7 mouse cellular contexts compared by ENCODE assay signal in genomic region chr17:23745301-23746251, GRCm38 (mm10). TPM values are rescaled to one million over a fixed set of nuclear protein-coding genes. Genes with fewer than 3 reads are reported as not detected.
DNase-seq lines count a peak whose midpoint lies in the region; ATAC-seq and TF ChIP-seq lines count a peak whose summit lies in the region.

Kremen2 (minus strand) TSS chr17:23745833.

- no peak for DNase-seq in testis, postnatal 10 days (ENCODE audit: low spot score)
- DNase-seq in forebrain, embryonic 14.5 days (ENCODE audit: low spot score), result peak; percentile 59
- peak; percentile 33 for DNase-seq in midbrain, embryonic 10.5 days (ENCODE audit: low spot score)
- DNase-seq in thymus, postnatal 4 days, result peak; percentile 60
- no peak for DNase-seq in adrenal gland, adult 8-10 months
- no peak for DNase-seq in kidney, postnatal 14 days

- H3K9ac ChIP-seq in forebrain, embryonic 14.5 days (ENCODE audit: low read length), result peak within 1 kb of the TSS; percentile 55

- no peaks in the 10 kb centered on the region for H3K9me3 ChIP-seq in forebrain, embryonic 14.5 days (replicated peaks; ENCODE audit: control insufficient read depth, low read length)
- H3K9me3 ChIP-seq in midbrain, embryonic 10.5 days (replicated peaks), result 0 out of 2 replicates have a peak, but pooled peaks cover 2% of the 10 kb centered on the region

- peak within 1 kb of the TSS; percentile 63 for H3K4me2 ChIP-seq in forebrain, embryonic 14.5 days (ENCODE audit: low read length)

- 0 out of 2 replicates have a peak, but pooled peaks have one; percentile 10 for ATAC-seq in forebrain, embryonic 14.5 days

- H3K27ac ChIP-seq in testis, adult 2 months (ENCODE audit: control insufficient read depth, insufficient read depth, low read depth, low read length), result no peak within 1 kb of the TSS
- H3K27ac ChIP-seq in forebrain, embryonic 14.5 days (ENCODE audit: low read depth, low read length), result no peak within 1 kb of the TSS
- 0 out of 2 replicates have a peak within 1 kb of the TSS, but pooled peaks have one; percentile 49 for H3K27ac ChIP-seq in midbrain, embryonic 10.5 days (replicated peaks)

- peaks cover 25% of the 10 kb centered on the region for H3K4me1 ChIP-seq in testis, adult 2 months (ENCODE audit: control insufficient read depth, insufficient read depth, low read length)
- peaks cover 11% of the 10 kb centered on the region; the same call in 1 of the 2 replicates for H3K4me1 ChIP-seq in forebrain, embryonic 14.5 days (ENCODE audit: control insufficient read depth, insufficient read depth, low read length)
- H3K4me1 ChIP-seq in midbrain, embryonic 10.5 days, result peaks cover 45% of the 10 kb centered on the region

- peak within 1 kb of the TSS; percentile 30 for H3K4me3 ChIP-seq in testis, adult 2 months (ENCODE audit: control insufficient read depth, low read depth, low read length)
- peak within 1 kb of the TSS; percentile 32 for H3K4me3 ChIP-seq in forebrain, embryonic 14.5 days (ENCODE audit: low read depth, low read length)
- peak within 1 kb of the TSS; percentile 52 for H3K4me3 ChIP-seq in midbrain, embryonic 10.5 days

- 0 out of 2 replicates have a peak, but pooled peaks cover under 1% of the 10 kb centered on the region for H3K27me3 ChIP-seq in testis, adult 2 months (ENCODE audit: control insufficient read depth, insufficient read depth, low read length)
- peaks cover 64% of the 10 kb centered on the region for H3K27me3 ChIP-seq in forebrain, embryonic 14.5 days (replicated peaks; ENCODE audit: control insufficient read depth, insufficient read depth, low read length)
- peaks cover 82% of the 10 kb centered on the region for H3K27me3 ChIP-seq in midbrain, embryonic 10.5 days (ENCODE audit: low read depth, poor library complexity, severe bottlenecking)

- H3K36me3 ChIP-seq in testis, adult 2 months (ENCODE audit: control insufficient read depth, insufficient read depth, low read length), result no peaks in the 10 kb centered on the region
- peaks cover 5% of the 10 kb centered on the region; the same call in 1 of the 2 replicates for H3K36me3 ChIP-seq in forebrain, embryonic 14.5 days (ENCODE audit: control insufficient read depth, insufficient read depth, low read length)
- peaks cover under 1% of the 10 kb centered on the region; the same call in 1 of the 2 replicates for H3K36me3 ChIP-seq in midbrain, embryonic 10.5 days

- TF ChIP-seq POLR2A in testis, adult 2 months (IDR thresholded peaks at IDR 0.05; ENCODE audit: control insufficient read depth, low read depth, low read length), result no peak

- no peak for TF ChIP-seq CTCF in testis, adult 2 months (IDR thresholded peaks at IDR 0.05; ENCODE audit: control insufficient read depth, insufficient read depth, insufficient replicate concordance, low read depth, low read length)

- under 1% methylated on average over 38 of the region's 45 CpGs for WGBS in forebrain, embryonic 14.5 days
- WGBS in midbrain, embryonic 10.5 days, result under 1% methylated on average over 43 of the region's 45 CpGs

RNA-seq across cellular contexts. Expression of gene Kremen2, which starts in this region (rescaled TPM):
- 0.80 and 0.97 TPM in 2 replicates for polyA plus RNA-seq in testis, adult 2 months (2012; rRNA removed)
- 0.23 and 0.25 TPM in 2 replicates for polyA plus RNA-seq in forebrain, embryonic 14.5 days (2014; fragmentation: Nextera tagmentation; extraction: Ambion mirVana)
- 1.7 and 2.3 TPM in 2 replicates for polyA plus RNA-seq in midbrain, embryonic 10.5 days (2016; fragmentation: Nextera tagmentation; extraction: Ambion mirVana)
- total RNA-seq in adrenal gland, adult 8-10 months (2022), result under 1 TPM in 3 of 4 experiments, not detected in 1; 0.17 to 0.30 (median 0.26) TPM

Comparison
In these comparisons a context has a peak if more than half of its experiments do, and no peak if none do; other contexts are left out.
1. Peak in DNase-seq, ATAC-seq, H3K4me3 ChIP-seq, H3K9ac ChIP-seq and H3K4me2 ChIP-seq in forebrain, embryonic 14.5 days; RNA of the gene not detected or under 1 TPM.
2. DNase-seq: peak in midbrain, embryonic 10.5 days (single experiment) and thymus, postnatal 4 days (single experiment); none in testis, postnatal 10 days (single experiment), adrenal gland, adult 8-10 months (single experiment) and kidney, postnatal 14 days (single experiment).
3. Peak in every context shown above with its lines, with median percentiles within 50 percentile points of each other: H3K4me3 ChIP-seq.